Mouse (Mus musculus): ENCODE results near the gene Nid2.

Nid2 gene

GRCm38 (mm10) chr14:19751025-19751771 lies at the start of gene Nid2:
Nid2 (plus strand) TSS chr14:19751265.
- DNase-seq = peak; percentile 10 to 15

GRCm38 (mm10) chr14:19701546-19701945 lies 49.5 kb upstream of the Nid2 start:
- no peak for DNase-seq

GRCm38 (mm10) chr14:19705649-19706048 lies 45.4 kb upstream of the Nid2 start:
- DNase-seq = peak; percentile 46 to 48

GRCm38 (mm10) chr14:19706454-19706853 lies 44.6 kb upstream of the Nid2 start:
- DNase-seq = peak; percentile 49 to 59

GRCm38 (mm10) chr14:19706997-19707396 lies 44.1 kb upstream of the Nid2 start:
- DNase-seq = no peak

- no peak for DNase-seq
These were observed 43.2 kb upstream of the Nid2 start for GRCm38 (mm10) chr14:19707721-19708507.

GRCm38 (mm10) chr14:19709161-19709560 lies 41.9 kb upstream of the Nid2 start:
- no peak for DNase-seq

- DNase-seq = no peak
These were observed 39.3 kb upstream of the Nid2 start for GRCm38 (mm10) chr14:19711771-19712170.

GRCm38 (mm10) chr14:19713067-19713466 lies 38.0 kb upstream of the Nid2 start:
- DNase-seq = no peak

GRCm38 (mm10) chr14:19719077-19719476 lies 32.0 kb upstream of the Nid2 start:
- DNase-seq = no peak

- no peak for DNase-seq
These were observed 30.9 kb upstream of the Nid2 start for GRCm38 (mm10) chr14:19720044-19720611.

- DNase-seq = no peak
These were observed 22.8 kb upstream of the Nid2 start for GRCm38 (mm10) chr14:19728278-19728677.

- DNase-seq = no peak
These were observed 22.3 kb upstream of the Nid2 start for GRCm38 (mm10) chr14:19728737-19729136.

- DNase-seq = no peak
These were observed 19.0 kb upstream of the Nid2 start for GRCm38 (mm10) chr14:19732097-19732496.

GRCm38 (mm10) chr14:19733490-19734282 lies 17.4 kb upstream of the Nid2 start:
- no peak for DNase-seq

GRCm38 (mm10) chr14:19735303-19735702 lies 15.8 kb upstream of the Nid2 start:
- no peak for DNase-seq

GRCm38 (mm10) chr14:19737568-19737967 lies 13.5 kb upstream of the Nid2 start:
- no peak for DNase-seq

GRCm38 (mm10) chr14:19738094-19738843 lies 12.8 kb upstream of the Nid2 start:
- DNase-seq = no peak

- DNase-seq = no peak
These were observed 11.5 kb upstream of the Nid2 start for GRCm38 (mm10) chr14:19739416-19740146.

- DNase-seq = no peak
These were observed 10.8 kb upstream of the Nid2 start for GRCm38 (mm10) chr14:19740147-19740738.

GRCm38 (mm10) chr14:19744876-19745275 lies 6.2 kb upstream of the Nid2 start:
- DNase-seq = no peak

Measured in cerebellum, postnatal 36 days (tissue).